Mouse (Mus musculus) heart, embryonic 14.5 days (tissue): ENCODE results near the gene Ddn. TPM values are rescaled to one million over a fixed set of nuclear protein-coding genes. Genes with fewer than 3 reads are reported as not detected.

Experiments
- ATAC-seq: fragments of 200-750 bp; cut with Nextera tagmentation; 2 replicates; pipeline ENCODE4 v1.8.0; 2017; ENCODE audit warnings: low read depth, moderate TSS enrichment; ENCODE audit not compliant: insufficient number of reproducible peaks, insufficient read depth, low FRiP score
- H3K27ac ChIP-seq, 2 experiments: fragments of 200-500 bp in 1 of 2; fragments of 300-500 bp in 1 of 2; sonication (generic) in 1 of 2; replicated peaks in 1 of 2; 2 replicates each; pipeline ENCODE4 v1.5.1; 2012 to 2014; ENCODE audit warnings: low read depth in 2 of 2, low read length in 2 of 2, control low read depth in 1 of 2, mild to moderate bottlenecking in 1 of 2, mixed read lengths in 1 of 2; ENCODE audit not compliant: control insufficient read depth in 1 of 2, insufficient read depth in 1 of 2
- H3K27me3 ChIP-seq: fragments of 300-500 bp; sonication (generic); 2 replicates; pipeline ENCODE4 v1.6.1; 2014; ENCODE audit warnings: mild to moderate bottlenecking, low read length, control low read depth; ENCODE audit not compliant: control insufficient read depth, insufficient read depth
- H3K36me3 ChIP-seq: fragments of 300-500 bp; sonication (generic); 2 replicates; pipeline ENCODE4 v1.6.1; 2014; ENCODE audit warnings: mild to moderate bottlenecking, control low read depth, low read length, mixed read lengths; ENCODE audit not compliant: control insufficient read depth, insufficient read depth
- H3K4me1 ChIP-seq, 2 experiments: fragments of 200-500 bp in 1 of 2; fragments of 300-500 bp in 1 of 2; sonication (generic) in 1 of 2; 2 replicates each; pipeline ENCODE4 v1.6.1; 2012 to 2014; ENCODE audit warnings: low read length in 2 of 2, control low read depth in 1 of 2, mixed read lengths in 1 of 2; ENCODE audit not compliant: control insufficient read depth in 2 of 2, insufficient read depth in 2 of 2
- H3K4me2 ChIP-seq: fragments of 300-500 bp; sonication (generic); 2 replicates; pipeline ENCODE4 v1.6.1; 2014; ENCODE audit warnings: mild to moderate bottlenecking, low read length
- H3K4me3 ChIP-seq, 2 experiments: fragments of 200-500 bp in 1 of 2; fragments of 300-500 bp in 1 of 2; sonication (generic) in 1 of 2; 2 replicates each; pipeline ENCODE4 v1.5.1; 2012 to 2014; ENCODE audit warnings: low read length in 2 of 2, mild to moderate bottlenecking in 2 of 2, control low read depth in 1 of 2, low read depth in 1 of 2, moderate library complexity in 1 of 2; ENCODE audit not compliant: control insufficient read depth in 1 of 2, insufficient read depth in 1 of 2
- H3K9ac ChIP-seq: fragments of 300-500 bp; sonication (generic); 2 replicates; pipeline ENCODE4 v1.6.1; 2014; ENCODE audit warnings: mild to moderate bottlenecking, low read length
- H3K9me3 ChIP-seq: fragments of 300-500 bp; sonication (generic); 2 replicates; pipeline ENCODE4 v1.6.1; 2016; ENCODE audit warnings: low read length, control low read depth; ENCODE audit not compliant: control insufficient read depth
- WGBS: fragments of 180-500 bp; shearing (Covaris S2); extraction: QIAGEN DNeasy Blood & Tissue Kit; methylation state at CpG from one replicate; pipeline ENCODE4 v1.1.7; 2014; 5-methylcytosine and 5-hydroxymethylcytosine counted together
- polyA plus RNA-seq: library from polyadenylated mRNA; unstranded; fragments of >200 nt; fragmentation: Nextera tagmentation; extraction: Ambion mirVana; gene quantifications from 2 replicates; pipeline ENCODE4 v1.2.1, GENCODE M21; 2014

The Ddn gene
- polyA plus RNA-seq, 1 experiment from 2014 or later: 0.22 TPM

- H3K27ac ChIP-seq: no peak overlapping the region
- ATAC-seq: no peak
- peak overlapping the region; percentile 37 to 55 for H3K4me3 ChIP-seq
- H3K27me3 ChIP-seq: peaks cover 89% of the 10 kb centered on the region
- peaks cover 34 to 58% of the 10 kb centered on the region in 2 experiments for H3K4me1 ChIP-seq
- under 1% methylated on average over 64 of the region's 64 CpGs for WGBS
- peak overlapping the region; percentile 95 for H3K4me2 ChIP-seq
- H3K9me3 ChIP-seq: no peaks in the 10 kb centered on the region
- peak overlapping the region; percentile 69 for H3K9ac ChIP-seq
- no peaks in the 10 kb centered on the region; the same call in 1 of the 2 replicates for H3K36me3 ChIP-seq
Observed at GRCm38 (mm10) chr15:98805324-98806040, 3.8 kb downstream of the Ddn start.

- Histone ChIP-seq H3K4me2 (peak overlapping the region; percentile 59), H3K36me3 (no peaks in the 10 kb centered on the region), H3K4me1 (peaks cover 27 to 50% of the 10 kb centered on the region in 2 experiments), H3K4me3 (peak overlapping the region in 1 of 2 experiments; percentile 18; a peak in 1 of 4 replicates), H3K9me3 (no peaks in the 10 kb centered on the region), H3K27ac (no peak overlapping the region), H3K27me3 (peaks cover 99% of the 10 kb centered on the region), H3K9ac (0 out of 2 replicates have a peak overlapping the region, but pooled peaks have one; percentile 21)
- no peak for ATAC-seq
- under 1% methylated on average over 32 of the region's 32 CpGs for WGBS
Observed at GRCm38 (mm10) chr15:98804054-98804453, 5.2 kb downstream of the Ddn start.

- H3K9ac ChIP-seq: no peak overlapping the region
- H3K4me2 ChIP-seq: no peak overlapping the region
- H3K27me3 ChIP-seq: peaks cover 99% of the 10 kb centered on the region
- ATAC-seq: no peak
- no peak overlapping the region for H3K27ac ChIP-seq
- peaks cover 17 to 39% of the 10 kb centered on the region in 2 experiments for H3K4me1 ChIP-seq
- WGBS: 8% methylated on average over 8 of the region's 8 CpGs
- no peak overlapping the region for H3K4me3 ChIP-seq
- H3K36me3 ChIP-seq: no peaks in the 10 kb centered on the region
- H3K9me3 ChIP-seq: no peaks in the 10 kb centered on the region
Observed at GRCm38 (mm10) chr15:98802926-98803325, 6.4 kb downstream of the Ddn start.

GRCm38 (mm10) chr15:98799396-98799795 is 9.9 kb downstream of the Ddn start:
- ATAC-seq: no peak
- Histone ChIP-seq H3K36me3 (no peaks in the 10 kb centered on the region), H3K4me1 (peaks cover 11 to 25% of the 10 kb centered on the region in 2 experiments; a peak in 3 of 4 replicates), H3K27ac (no peak overlapping the region), H3K4me2 (no peak overlapping the region), H3K27me3 (peaks cover 98% of the 10 kb centered on the region), H3K9me3 (no peaks in the 10 kb centered on the region), H3K9ac (no peak overlapping the region), H3K4me3 (no peak overlapping the region)
- whole genome bisulfite sequencing: 13% methylated on average over 12 of the region's 12 CpGs

- no peaks in the 10 kb centered on the region for H3K9me3 ChIP-seq
- H3K27me3 ChIP-seq: peaks cover 99% of the 10 kb centered on the region
- no peak for ATAC-seq
- no peak overlapping the region for H3K4me3 ChIP-seq
- no peak overlapping the region for H3K27ac ChIP-seq
- no peaks in the 10 kb centered on the region for H3K36me3 ChIP-seq
- WGBS: 45% methylated on average over 3 of the region's 3 CpGs
- H3K9ac ChIP-seq: no peak overlapping the region
- peaks cover 9 to 21% of the 10 kb centered on the region in 2 experiments; a peak in 3 of 4 replicates for H3K4me1 ChIP-seq
- H3K4me2 ChIP-seq: no peak overlapping the region
Observed at GRCm38 (mm10) chr15:98798903-98799302, 10.4 kb downstream of the Ddn start.

- no peaks in the 10 kb centered on the region for H3K36me3 ChIP-seq
- no peak for ATAC-seq
- no peak overlapping the region for H3K4me3 ChIP-seq
- no peaks in the 10 kb centered on the region for H3K9me3 ChIP-seq
- no peak overlapping the region for H3K9ac ChIP-seq
- H3K4me1 ChIP-seq: peaks cover 7 to 16% of the 10 kb centered on the region in 2 experiments; a peak in 3 of 4 replicates
- no peak overlapping the region for H3K4me2 ChIP-seq
- 4% methylated on average over 28 of the region's 28 CpGs for WGBS
- H3K27ac ChIP-seq: no peak overlapping the region
- peaks cover 99% of the 10 kb centered on the region for H3K27me3 ChIP-seq
Observed at GRCm38 (mm10) chr15:98797835-98798492, 11.3 kb downstream of the Ddn start.

- Histone ChIP-seq H3K9ac (no peak overlapping the region), H3K4me1 (peaks cover 7 to 25% of the 10 kb centered on the region in 2 experiments; a peak in 3 of 4 replicates), H3K27me3 (peaks cover 99% of the 10 kb centered on the region), H3K9me3 (no peaks in the 10 kb centered on the region), H3K4me3 (0 out of 4 replicates have a peak overlapping the region, but pooled peaks of 1 of the 2 experiments have one; percentile 0), H3K36me3 (no peaks in the 10 kb centered on the region), H3K27ac (no peak overlapping the region), H3K4me2 (peak overlapping the region; percentile 35)
- WGBS: 7% methylated on average over 13 of the region's 13 CpGs
- ATAC-seq: no peak
Observed at GRCm38 (mm10) chr15:98796803-98797595, 12.3 kb downstream of the Ddn start.
